Mouse (Mus musculus) ES-E14 (cell line): Measurements from ENCODE around the gene Lama2. TPM values are rescaled to one million over a fixed set of nuclear protein-coding genes. Genes with fewer than 3 reads are reported as not detected.

ENCODE experiments used
- DNase-seq: peaks from one replicate; pipeline ENCODE4 v3.0.0-alpha.2; 2013; ENCODE audit warnings: low read depth, low spot score
- H3K27ac ChIP-seq: 2 replicates; pipeline ENCODE4 v1.5.1; 2012; ENCODE audit warnings: low read depth, mild to moderate bottlenecking, low read length, moderate library complexity, mixed read lengths; ENCODE audit not compliant: poor library complexity, insufficient read depth, severe bottlenecking
- H3K36me3 ChIP-seq: 2 replicates; pipeline ENCODE4 v1.6.1; 2012; ENCODE audit warnings: mild to moderate bottlenecking, low read length, moderate library complexity, mixed read lengths; ENCODE audit not compliant: control insufficient read depth, poor library complexity, insufficient read depth, severe bottlenecking
- H3K4me1 ChIP-seq, 2 experiments: fragments of 150-350 bp in 1 of 2; sonication (generic) in 1 of 2; 2 replicates each; pipeline ENCODE4 v1.6.1; 2012; ENCODE audit warnings: low read length in 2 of 2, mild to moderate bottlenecking in 1 of 2, mixed read lengths in 1 of 2; ENCODE audit not compliant: control insufficient read depth in 2 of 2, insufficient read depth in 2 of 2, poor library complexity in 1 of 2
- H3K4me3 ChIP-seq, 2 experiments: fragments of 150-350 bp in 1 of 2; sonication (generic) in 1 of 2; 2 replicates each; pipeline ENCODE4 v1.5.1; 2012; ENCODE audit warnings: low read length in 2 of 2, low read depth in 1 of 2, mild to moderate bottlenecking in 1 of 2, mixed read lengths in 1 of 2; ENCODE audit not compliant: insufficient read depth in 1 of 2, poor library complexity in 1 of 2, severe bottlenecking in 1 of 2
- H3K9ac ChIP-seq: 2 replicates; pipeline ENCODE4 v1.6.1; 2012; ENCODE audit warnings: low read depth, mild to moderate bottlenecking, low read length, mixed read lengths; ENCODE audit not compliant: poor library complexity, insufficient read depth, severe bottlenecking
- H3K9me3 ChIP-seq: fragments of 150-350 bp; sonication (generic); 2 replicates; pipeline ENCODE4 v1.6.1; 2012; ENCODE audit warnings: low read depth, mild to moderate bottlenecking, low read length; ENCODE audit not compliant: control insufficient read depth, insufficient read depth
- CHD2 ChIP-seq: IDR thresholded peaks from 2 replicates; pipeline ENCODE4 v1.6.1; 2014; ENCODE audit warnings: mild to moderate bottlenecking, low read depth, low read length, inconsistent platforms
- HCFC1 ChIP-seq: IDR thresholded peaks from 2 replicates; pipeline ENCODE4 v1.6.1; 2012; ENCODE audit warnings: low read length, inconsistent platforms, borderline replicate concordance; ENCODE audit not compliant: insufficient read depth
- MAFK ChIP-seq: IDR thresholded peaks from 2 replicates; pipeline ENCODE4 v1.6.1; 2014; ENCODE audit warnings: mild to moderate bottlenecking, low read depth, low read length, inconsistent platforms; ENCODE audit not compliant: insufficient read depth
- ZC3H11A ChIP-seq: IDR thresholded peaks from 2 replicates; pipeline ENCODE4 v1.6.1; 2012; ENCODE audit warnings: low read depth, mild to moderate bottlenecking, inconsistent platforms, low read length, borderline replicate concordance
- ZNF384 ChIP-seq: IDR thresholded peaks from 2 replicates; pipeline ENCODE4 v1.6.1; 2012; ENCODE audit warnings: low read depth, low read length, inconsistent platforms
- in situ Hi-C, 2 experiments: fragments of 600-800 bp; cut with MboI; formaldehyde crosslinking; loops; one replicate each; pipeline ENCODE4 v1.15.1; 2025; ENCODE audit warnings: low sequenced_read_pairs in 2 of 2, inconsistent platforms in 1 of 2; ENCODE audit not compliant: unreplicated experiment in 2 of 2
- total RNA-seq: library from RNA; depleted of rRNA; stranded (reverse); fragments of 300-350 nt; gene quantifications from 2 replicates; pipeline ENCODE4 v1.2.3, GENCODE M21; 2012

The Lama2 gene
- total RNA-seq, 1 experiment = 0.09 TPM

DNA sequence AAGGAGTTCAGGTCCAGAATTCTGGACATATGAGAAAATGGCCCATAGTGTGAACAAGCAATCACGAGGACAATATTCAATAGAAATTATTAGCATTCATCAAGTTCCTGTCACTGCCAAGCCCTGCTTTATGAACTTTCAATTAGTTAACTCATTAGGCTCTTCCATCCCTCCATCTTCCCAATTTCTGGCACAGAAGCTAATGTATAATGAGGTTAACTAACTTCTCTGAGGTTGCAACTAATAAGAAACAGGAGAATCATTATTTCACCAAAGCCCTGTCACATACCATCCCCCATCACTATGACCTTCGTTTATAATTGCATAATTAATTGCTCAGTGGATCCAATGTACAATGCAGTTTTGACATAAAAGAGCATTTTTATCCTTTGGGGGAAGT, 16.2 kb upstream of the Lama2 start:
- TF ChIP-seq ZNF384 (no peak), CHD2 (no peak), MAFK (no peak), HCFC1 (no peak), ZC3H11A (no peak)
- Histone ChIP-seq H3K4me1 (no peaks in the 10 kb centered on the region), H3K9ac (no peak overlapping the region), H3K27ac (no peak overlapping the region), H3K9me3 (no peaks in the 10 kb centered on the region), H3K36me3 (no peaks in the 10 kb centered on the region), H3K4me3 (no peak overlapping the region)
- in situ Hi-C loops = no loop called here
- DNase-seq = no peak

DNA sequence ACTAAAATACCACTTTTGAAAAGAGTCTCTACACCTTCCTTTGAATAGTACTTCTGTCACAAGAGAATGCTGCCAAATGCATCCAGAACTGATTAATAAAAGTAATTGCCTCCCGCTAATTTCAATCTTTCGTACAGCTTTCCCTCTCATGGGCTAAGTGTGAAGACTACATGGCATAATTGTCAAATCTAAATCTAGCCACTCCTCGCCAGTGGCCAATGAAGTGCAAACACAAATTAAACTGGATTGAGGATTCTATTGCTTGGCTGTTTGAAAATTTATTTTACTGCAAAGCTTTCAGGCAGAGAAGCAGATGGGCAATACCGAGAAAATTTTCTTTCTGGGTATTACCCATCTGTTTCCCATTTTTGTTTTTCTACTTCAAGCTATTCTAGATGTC, 11.4 kb upstream of the Lama2 start:
- Histone ChIP-seq H3K4me3 (no peak overlapping the region), H3K9ac (no peak overlapping the region), H3K27ac (no peak overlapping the region), H3K9me3 (no peaks in the 10 kb centered on the region), H3K4me1 (no peaks in the 10 kb centered on the region), H3K36me3 (no peaks in the 10 kb centered on the region)
- in situ Hi-C loops = no loop called here
- TF ChIP-seq MAFK (no peak), HCFC1 (no peak), ZNF384 (no peak), CHD2 (no peak), ZC3H11A (no peak)
- DNase-seq = no peak

DNA sequence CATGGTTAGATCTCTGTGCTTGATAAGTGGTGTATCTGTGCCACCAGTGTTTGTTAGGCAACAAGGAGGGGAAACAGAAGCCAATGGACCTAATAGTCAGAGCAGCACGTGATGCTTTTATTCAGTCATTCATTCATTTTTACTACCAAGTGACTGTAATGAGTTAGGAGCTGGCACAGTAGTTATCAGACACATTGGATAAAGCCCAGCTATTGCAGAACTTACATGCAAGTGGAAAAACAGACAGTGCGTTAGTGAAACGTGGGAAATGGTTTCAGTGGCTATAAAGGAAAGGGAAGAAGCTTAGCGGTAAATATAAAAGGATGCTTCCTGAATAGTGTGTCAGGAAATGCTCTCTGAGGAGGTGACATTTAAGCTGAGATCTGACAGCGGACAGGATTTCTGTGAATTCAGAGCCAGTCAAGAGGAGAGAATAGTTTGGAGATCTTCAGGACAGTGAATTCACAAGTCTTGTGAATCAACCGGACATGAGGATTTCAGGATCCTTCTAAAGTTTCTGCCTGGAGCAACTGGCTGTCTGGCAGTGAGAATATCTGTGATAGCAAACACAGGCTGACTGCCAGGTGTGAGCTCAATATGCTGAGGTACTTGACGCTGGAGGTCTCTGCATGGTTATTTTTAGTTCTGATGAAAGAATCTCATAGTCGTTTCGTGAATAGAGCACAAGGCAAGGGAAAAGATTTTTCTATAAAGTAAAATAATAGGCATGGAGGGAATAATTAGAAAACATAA, 2.3 kb upstream of the Lama2 start:
- in situ Hi-C loops = no loop called here
- Histone ChIP-seq H3K27ac (no peak overlapping the region), H3K36me3 (no peaks in the 10 kb centered on the region), H3K9ac (no peak overlapping the region), H3K4me3 (no peak overlapping the region), H3K4me1 (no peaks in the 10 kb centered on the region), H3K9me3 (no peaks in the 10 kb centered on the region)
- TF ChIP-seq ZC3H11A (no peak), MAFK (no peak), CHD2 (no peak), ZNF384 (no peak), HCFC1 (no peak)
- DNase-seq = no peak

DNA sequence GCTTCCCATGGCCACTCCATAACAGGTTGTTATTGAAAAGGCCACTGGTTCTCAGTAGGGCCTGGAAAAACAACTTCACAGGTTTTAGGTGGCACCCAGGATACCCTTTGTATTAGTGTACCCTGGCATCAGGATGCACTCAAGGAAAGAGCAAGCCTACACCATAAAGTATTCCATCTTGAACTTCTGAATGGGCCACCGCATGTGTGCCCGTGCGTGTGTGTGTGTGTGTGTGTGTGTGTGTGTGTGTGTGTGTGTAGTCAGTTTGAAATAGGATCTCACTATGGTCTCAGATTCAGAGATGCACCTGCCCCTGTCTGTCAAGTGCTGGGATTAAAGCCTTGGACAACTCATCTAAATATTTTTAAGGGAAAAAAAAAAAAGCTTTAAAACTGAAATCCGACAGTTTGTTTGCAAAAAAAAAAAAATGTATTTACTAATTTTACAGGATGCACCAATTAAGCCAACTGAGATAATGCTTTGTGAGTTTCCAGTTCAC, 2.0 kb downstream of the Lama2 start:
- no peak overlapping the region for H3K4me3 ChIP-seq
- no peaks in the 10 kb centered on the region for H3K9me3 ChIP-seq
- H3K27ac ChIP-seq = no peak overlapping the region
- in situ Hi-C loops = no loop called here
- DNase-seq = no peak
- no peak for TF ChIP-seq HCFC1
- TF ChIP-seq ZNF384 = no peak
- TF ChIP-seq ZC3H11A = no peak
- no peak for TF ChIP-seq CHD2
- no peak for TF ChIP-seq MAFK
- no peaks in the 10 kb centered on the region for H3K4me1 ChIP-seq
- no peaks in the 10 kb centered on the region for H3K36me3 ChIP-seq
- no peak overlapping the region for H3K9ac ChIP-seq
